Mouse (Mus musculus): ENCODE measurements at regions not wholly inside any gene's neighbourhood (a gene's known extent, or its start where the extent isn't known, plus 50 kb on each side); places are given as distances from the start of the nearest gene placed in this dataset.

DNA sequence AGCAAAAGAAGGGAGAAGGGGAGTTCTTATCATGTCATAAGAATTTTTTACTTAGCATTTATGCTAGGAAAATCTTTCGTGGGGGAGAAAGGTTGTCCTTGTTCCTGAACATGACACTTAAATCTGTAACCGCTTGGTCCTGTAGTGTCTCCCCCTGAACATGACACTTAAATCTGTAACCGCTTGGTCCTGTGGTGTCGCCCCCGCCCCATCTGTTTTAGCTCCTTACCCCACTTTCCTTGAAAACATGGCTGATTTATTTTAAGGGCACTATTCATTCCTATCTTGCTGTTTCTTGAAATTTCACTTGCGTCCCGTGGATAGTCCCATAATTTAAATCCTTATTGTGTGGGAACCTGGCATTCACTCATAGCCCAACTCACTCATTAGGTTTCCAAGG is 82.2 kb downstream of the Rap2a start:
- no peak for DNase-seq

- DNase-seq: no peak
These were observed 82.7 kb downstream of the Rap2a start for GRCm38 (mm10) chr14:120560987-120561386.

GRCm38 (mm10) chr14:120566945-120567344 is 88.7 kb downstream of the Rap2a start:
- no peak for DNase-seq

DNA sequence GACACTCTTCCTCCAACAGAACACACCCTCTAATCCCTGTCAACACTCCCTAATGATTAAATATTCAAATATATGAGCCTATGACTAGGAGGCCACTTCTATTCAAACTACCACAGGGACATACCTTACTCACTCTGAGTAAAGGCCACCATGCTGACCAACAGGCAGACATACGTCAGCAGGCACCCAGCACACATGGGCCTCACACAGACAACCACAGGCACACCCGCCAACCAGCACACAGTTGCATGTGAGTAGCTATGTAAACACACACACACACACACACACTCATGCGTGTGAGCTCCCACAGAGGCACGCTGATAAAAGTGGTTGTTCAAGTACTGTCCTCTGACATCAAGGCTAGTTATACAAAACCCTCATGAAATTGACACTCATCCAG is 89.8 kb downstream of the Rap2a start:
- DNase-seq: no peak

- no peak for DNase-seq
These were observed 94.0 kb downstream of the Rap2a start for GRCm38 (mm10) chr14:120572238-120572637.

DNA sequence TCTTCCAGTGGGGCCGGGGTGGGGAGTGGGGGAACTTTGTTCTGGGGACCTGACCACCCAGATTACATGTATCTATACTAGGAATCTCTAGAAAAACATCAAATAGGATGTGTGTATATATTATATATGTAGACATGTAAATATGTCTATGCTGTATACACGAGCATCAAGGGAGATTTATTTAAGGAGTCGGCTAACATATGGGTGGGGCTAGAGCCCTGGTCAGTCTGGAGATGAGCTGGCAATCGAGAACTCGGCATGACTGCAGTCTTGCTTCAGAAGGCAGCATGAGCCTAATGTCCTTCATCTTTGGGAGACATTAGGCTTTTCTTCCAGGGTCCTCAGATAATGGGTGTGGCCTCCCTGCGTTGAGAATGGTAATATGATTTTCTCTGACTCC is 97.0 kb downstream of the Rap2a start:
- no peak for DNase-seq

GRCm38 (mm10) chr14:120578352-120579080 is 100.3 kb downstream of the Rap2a start:
- no peak for DNase-seq

DNA sequence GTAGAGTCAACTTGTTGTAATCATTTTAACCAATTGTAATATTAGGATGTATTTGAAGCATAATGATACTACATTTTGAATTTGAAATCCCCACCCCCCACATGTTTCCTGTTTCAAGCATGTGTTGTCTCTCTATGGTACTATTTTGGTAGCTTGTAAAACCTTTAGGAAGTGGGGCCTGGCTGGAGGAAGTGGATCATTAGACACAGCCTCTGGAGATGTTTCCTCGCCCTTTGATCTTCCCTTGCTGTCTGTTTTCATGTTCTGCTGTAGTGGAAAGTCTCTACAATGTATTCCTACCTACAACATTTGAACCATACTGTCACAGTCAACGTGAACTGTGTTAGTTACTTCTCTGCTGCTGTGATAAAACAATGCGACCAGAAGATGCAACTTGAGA is 105.6 kb downstream of the Rap2a start:
- no peak for DNase-seq

DNA sequence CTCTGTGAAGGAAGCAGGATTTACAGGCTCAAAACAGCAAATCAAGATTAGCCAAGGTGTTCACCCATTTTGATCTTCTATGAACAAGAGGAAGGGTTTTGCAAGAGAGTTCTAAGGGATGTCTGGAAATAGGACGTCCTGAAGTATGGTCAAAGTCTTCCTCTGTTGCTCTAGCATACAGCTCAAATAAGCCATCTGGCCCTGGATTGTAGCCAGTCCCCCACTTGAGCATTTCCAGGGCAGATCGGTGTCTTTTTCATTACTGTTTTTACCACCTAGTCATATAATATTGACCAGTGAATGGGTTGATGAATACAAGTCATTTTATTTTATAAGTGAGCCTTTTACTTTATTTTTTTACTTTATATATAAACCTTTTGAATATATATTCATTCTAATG is 113.9 kb downstream of the Rap2a start:
- no peak for DNase-seq

GRCm38 (mm10) chr14:120600414-120600935 is 122.2 kb downstream of the Rap2a start:
- DNase-seq: no peak

- no peak for DNase-seq
These were observed 123.3 kb downstream of the Rap2a start for GRCm38 (mm10) chr14:120601510-120601909.

GRCm38 (mm10) chr14:120603849-120604492 is 125.7 kb downstream of the Rap2a start:
- DNase-seq: no peak

GRCm38 (mm10) chr14:120607801-120608200 is 129.6 kb downstream of the Rap2a start:
- no peak for DNase-seq

- no peak for DNase-seq
These were observed 133.1 kb downstream of the Rap2a start for GRCm38 (mm10) chr14:120611311-120611710.

- no peak for DNase-seq
These were observed 148.1 kb downstream of the Rap2a start for GRCm38 (mm10) chr14:120626223-120626935.

GRCm38 (mm10) chr14:120626936-120627277 is 148.7 kb downstream of the Rap2a start:
- no peak for DNase-seq

- no peak for DNase-seq
These were observed 154.5 kb downstream of the Rap2a start for GRCm38 (mm10) chr14:120632771-120633170.

DNA sequence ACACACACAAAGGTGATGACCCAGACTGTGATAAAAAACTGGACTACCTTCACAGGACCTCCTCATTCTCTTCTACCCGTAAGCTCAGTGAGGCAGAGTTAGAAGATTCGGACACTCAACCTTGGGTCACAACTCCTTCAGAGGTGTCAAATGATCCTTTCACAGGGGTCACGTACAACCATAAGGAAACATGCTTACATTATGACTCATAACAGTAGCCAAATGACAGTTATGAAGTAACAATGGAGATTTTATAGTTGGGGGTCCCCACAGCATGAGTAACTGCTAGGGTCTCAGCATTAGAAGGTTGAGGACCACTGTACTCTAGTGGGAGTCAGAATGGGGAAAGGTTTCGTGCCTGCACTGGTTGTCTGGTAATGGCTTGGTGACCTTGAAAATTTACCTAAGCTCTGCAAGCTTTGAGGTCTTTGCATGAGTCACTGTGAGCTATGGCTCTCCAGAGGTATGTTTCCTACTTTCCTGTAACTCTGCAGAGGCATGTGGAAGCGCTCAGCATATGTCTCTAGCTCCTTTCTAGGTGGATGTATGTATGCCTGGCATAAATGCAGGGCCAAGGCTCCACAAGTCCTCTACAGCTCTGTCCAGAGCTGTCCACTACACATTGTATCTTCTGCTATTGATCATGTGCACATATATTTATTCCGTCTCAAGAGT is 158.6 kb downstream of the Rap2a start:
- no peak for DNase-seq

DNA sequence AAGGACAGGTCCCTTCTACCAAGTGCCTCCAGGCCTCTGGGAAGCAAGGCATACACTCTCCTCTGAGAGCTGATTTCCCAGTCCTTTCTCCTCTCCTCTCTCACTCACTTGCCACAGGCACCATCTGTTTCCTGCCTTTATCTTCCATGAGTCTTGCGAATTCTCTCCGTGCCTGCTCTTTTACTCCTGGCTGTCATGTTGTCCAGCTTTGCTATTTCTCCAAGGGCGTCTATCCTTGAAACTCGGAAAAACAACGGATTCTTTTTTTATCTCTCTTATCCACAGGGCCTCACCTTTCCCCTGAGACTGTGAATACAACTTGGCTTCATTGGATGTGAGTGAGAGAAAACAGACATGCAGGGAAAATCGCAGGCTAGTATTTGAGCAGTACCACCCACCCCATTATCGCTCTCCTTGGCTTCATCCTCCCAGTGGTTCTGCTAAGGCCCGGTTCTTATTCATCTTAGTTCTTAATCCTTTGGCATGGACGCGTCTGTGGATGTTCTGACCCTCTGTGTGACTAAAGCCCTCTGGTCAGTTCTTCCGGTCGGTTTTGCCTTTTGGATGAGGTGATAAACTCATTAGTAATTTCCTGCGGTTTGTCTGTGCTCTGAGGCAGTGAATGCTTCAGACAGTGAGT is 159.4 kb downstream of the Rap2a start:
- DNase-seq: no peak

- DNase-seq: no peak
These were observed 164.3 kb downstream of the Rap2a start for GRCm38 (mm10) chr14:120642591-120642990.

- no peak for DNase-seq
These were observed 173.8 kb downstream of the Rap2a start for GRCm38 (mm10) chr14:120652034-120652433.

GRCm38 (mm10) chr14:120660321-120660781 is 182.1 kb downstream of the Rap2a start:
- DNase-seq: peak; percentile 37

Measured in gastrocnemius, postnatal 10 days (tissue).